Mouse (Mus musculus) naive thymus-derived CD4-positive, alpha-beta T cell, adult 2 months (primary cell): ENCODE data around the gene Lbhd1.
A peak's percentile ranks its signal among the peaks of the same experiment; 100 is the strongest.

Experiments
- DNase-seq: peaks from one replicate; pipeline ENCODE4 v3.0.0-alpha.2; 2011; ENCODE audit warnings: low read depth

Gene Lbhd1

DNA sequence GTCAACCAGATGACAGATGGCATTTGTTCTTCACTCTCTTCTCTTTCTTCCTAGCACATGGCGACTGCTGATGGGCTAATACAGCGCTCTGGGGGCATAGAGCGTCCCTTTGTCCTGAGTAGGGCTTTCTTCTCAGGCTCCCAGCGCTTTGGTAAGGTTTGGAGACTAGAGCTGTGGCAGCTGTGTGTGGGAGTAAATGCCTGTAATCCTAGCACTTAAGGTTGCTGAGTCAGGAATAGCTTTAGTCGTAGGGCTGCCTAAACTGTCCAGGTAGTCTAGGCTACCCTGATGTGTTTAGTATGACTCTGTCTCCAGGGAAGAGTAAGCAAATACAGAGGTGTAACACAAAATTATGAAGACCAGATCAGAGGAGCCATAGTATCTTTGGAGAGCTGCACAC is 28.3 kb downstream of the Lbhd1 start:
- no peak for DNase-seq

GRCm38 (mm10) chr19:8914212-8914611 is 30.7 kb downstream of the Lbhd1 start:
- no peak for DNase-seq

DNA sequence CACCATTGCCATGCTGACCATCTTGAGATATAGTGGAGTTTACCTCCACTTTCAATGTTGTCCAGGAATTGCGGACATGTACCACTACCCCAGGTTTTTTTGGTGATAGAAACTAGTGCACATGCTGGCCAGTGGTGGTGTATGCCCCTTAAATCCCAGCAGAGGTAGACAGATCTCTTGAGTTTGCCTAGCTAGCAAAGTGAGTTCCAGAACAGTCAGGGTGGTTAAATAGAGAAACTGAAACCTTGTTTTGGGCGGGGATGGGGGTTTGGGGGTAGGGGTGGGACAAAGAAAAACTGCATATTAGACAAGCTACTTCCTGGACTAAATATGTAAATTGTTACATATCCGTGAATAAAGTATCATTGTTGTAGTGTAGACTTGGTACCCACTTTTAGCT is 35.5 kb downstream of the Lbhd1 start:
- peak; percentile 22 for DNase-seq

- DNase-seq, result no peak
Measured at GRCm38 (mm10) chr19:8919684-8920072, 36.1 kb downstream of the Lbhd1 start.

GRCm38 (mm10) chr19:8920073-8920736 is 36.7 kb downstream of the Lbhd1 start, which contains the start of gene B3gat3:
Gene B3gat3 (plus strand): TSS chr19:8920374.
- DNase-seq, result peak; percentile 80

- DNase-seq, result peak; percentile 80
Measured at GRCm38 (mm10) chr19:8920836-8921291, 37.3 kb downstream of the Lbhd1 start.

- peak; percentile 35 for DNase-seq
Measured at GRCm38 (mm10) chr19:8921741-8922140, 38.2 kb downstream of the Lbhd1 start.

- DNase-seq, result no peak
Measured at GRCm38 (mm10) chr19:8926766-8927165, 43.2 kb downstream of the Lbhd1 start.

GRCm38 (mm10) chr19:8927891-8928525 is 44.5 kb downstream of the Lbhd1 start:
- DNase-seq, result no peak

DNA sequence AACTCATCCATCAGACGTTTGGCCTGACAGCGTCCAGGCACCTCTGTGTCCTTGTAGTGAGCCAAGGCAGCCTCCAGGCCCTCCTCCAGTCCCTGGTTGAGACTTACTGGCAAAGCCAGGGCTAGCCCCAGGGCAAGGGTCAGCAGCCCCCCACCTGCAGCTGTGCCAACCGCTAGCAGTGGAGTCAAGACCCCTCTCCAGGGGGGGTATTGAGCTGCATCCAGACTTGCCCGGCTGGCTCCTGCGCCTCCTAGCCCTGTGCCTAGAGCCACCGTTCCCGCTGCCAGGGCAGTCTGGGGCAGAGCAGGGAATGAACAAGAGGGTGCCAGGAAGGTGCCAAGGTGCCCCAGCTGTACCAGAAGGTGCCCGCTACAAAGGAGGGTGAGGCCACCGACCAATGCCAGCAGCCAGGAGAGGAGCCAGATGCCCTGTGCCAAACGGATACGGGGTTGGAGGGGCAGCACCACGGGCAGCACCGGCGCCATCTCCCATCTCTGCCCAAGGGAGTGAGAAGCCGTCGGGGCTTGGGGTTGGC is 45.2 kb downstream of the Lbhd1 start:
- DNase-seq, result no peak

DNA sequence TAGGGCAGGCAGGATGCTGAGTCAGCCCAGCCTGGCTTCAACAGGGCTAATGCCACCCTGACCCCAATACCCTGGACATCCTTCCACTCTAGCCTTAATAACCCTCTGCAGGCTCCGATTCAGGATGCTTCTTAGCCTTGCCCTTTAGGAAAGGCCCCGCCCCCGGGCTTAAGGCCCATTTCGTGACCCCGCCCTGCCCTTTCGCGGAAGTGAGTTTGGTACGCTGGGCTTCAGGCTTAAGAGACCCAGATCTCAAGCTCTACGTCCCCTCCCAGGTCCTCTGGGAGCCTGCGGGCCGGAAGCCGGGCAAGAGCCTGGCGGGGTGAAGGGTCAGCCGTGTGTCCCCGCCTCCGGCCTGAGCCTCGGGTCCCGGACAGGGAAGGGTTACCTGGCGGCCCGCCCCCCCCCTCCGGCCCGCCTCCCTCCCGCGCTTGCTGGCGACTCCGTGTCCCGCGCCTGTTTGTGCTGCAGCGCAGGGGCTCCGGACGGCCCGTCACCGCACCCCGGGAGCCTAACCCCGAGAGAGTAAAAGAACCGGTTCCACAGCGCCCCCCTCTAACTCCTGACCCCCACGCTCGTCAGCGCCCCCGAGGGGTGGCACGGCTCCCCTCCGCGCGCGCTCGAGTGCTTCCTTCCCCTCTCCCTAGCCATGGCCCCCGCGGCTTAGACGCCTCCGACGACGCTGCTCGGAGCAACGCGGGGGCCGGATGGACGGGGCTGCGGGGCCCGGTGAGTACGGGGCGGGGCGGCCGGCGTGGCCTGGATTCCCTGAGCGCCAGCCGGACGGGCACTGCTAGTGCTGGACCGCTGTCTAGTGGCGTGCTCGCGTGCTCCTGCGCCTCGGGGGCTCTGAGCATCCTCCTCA is 45.9 kb downstream of the Lbhd1 start, which contains the start of the genes Rom1 and Eml3:
Rom1 (minus strand) TSS at position 133 of the 865 bp plus-strand sequence.
Eml3 (plus strand) TSS at position 329 of the 865 bp plus-strand sequence.
- DNase-seq, result peak; percentile 84

GRCm38 (mm10) chr19:8930117-8930516 is 46.6 kb downstream of the Lbhd1 start:
- DNase-seq, result no peak

DNA sequence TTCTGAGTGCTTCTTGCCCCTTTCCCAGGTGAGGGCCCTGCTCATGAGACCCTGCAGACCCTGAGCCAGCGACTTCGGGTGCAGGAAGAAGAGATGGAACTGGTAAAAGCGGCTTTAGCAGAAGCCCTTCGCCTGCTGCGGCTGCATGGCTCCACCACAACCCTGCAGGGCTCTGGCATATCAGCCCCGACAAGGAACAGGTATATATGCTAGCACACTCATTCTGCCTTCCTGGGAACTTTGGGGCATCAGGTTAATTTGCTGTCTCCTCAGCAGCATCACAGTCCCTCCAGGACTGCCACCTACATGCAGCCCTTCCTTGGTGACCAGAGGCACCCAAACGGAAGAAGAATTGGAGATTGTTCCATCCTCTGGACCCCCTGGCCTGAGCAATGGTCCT is 47.2 kb downstream of the Lbhd1 start:
- DNase-seq, result no peak

DNA sequence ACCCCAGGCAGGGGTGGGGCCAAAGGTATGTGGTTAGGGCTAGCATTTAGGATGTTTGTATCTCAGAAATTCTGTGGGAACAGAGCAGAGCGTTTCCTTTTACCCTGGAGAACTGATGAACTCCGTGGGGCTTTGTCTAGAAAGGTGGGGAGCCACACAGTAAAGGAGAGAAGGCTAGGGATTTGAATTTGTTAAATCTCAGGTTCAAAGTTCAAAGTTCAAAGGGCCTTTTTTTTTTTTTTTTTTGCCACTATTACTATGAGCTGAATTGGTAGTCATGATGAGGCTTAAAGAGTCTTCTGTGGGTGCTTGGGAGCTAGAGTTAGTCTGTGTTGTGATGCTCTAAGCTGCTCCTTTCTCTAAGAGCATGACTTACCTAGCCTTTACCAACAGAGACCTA is 53.2 kb downstream of the Lbhd1 start:
- no peak for DNase-seq

GRCm38 (mm10) chr19:8940526-8941133 is 57.1 kb downstream of the Lbhd1 start:
- no peak for DNase-seq

GRCm38 (mm10) chr19:8941136-8941514 is 57.6 kb downstream of the Lbhd1 start:
- no peak for DNase-seq

DNA sequence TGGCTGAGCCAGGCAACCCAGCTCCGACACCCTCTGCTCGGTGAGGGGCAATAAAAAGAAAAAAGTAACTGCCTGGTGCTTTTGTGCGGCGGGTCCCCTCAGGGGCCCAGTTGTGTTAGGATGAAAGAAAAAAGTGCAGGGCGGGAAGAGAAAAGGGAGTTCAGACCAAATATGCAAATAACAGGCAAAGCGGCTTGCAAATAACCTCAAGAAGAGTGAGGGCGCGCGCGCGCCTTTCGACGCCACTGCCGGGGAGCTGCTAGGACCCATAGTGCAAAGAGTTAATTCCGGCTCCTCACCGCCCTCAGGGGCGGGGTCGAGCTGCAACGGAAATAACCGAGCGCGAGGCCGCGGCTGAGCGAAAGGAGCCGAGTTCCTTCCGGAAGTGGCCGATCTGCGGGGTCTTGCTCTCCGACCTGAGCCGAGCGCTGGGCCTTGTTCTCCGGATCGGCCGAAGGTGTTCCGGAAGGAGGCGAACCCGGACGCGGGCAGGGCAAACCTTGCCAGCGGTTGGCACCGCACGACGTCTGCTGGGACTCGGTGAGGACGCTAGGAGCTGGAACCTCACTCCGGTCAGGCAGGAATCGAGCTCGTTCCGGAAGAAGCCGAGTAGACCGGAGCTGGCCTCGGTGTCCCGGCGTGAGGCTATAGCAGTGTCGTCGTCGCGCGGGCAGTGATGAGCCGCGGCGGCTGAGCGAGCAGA is 58.1 kb downstream of the Lbhd1 start, which contains the start of gene Mta2:
Mta2 (plus strand) TSS at position 361 of the 703 bp plus-strand sequence.
- DNase-seq, result peak; percentile 98
